Mouse (Mus musculus) intestine, embryonic 15.5 days (tissue): Measurements from ENCODE around the gene Pcolce. TPM values are rescaled to one million over a fixed set of nuclear protein-coding genes. Genes with fewer than 3 reads are reported as not detected.

Source experiments
- ATAC-seq: fragments of 200-750 bp; cut with Nextera tagmentation; 2 replicates; pipeline ENCODE4 v1.8.0; 2017; ENCODE audit warnings: moderate TSS enrichment, moderate library complexity
- H3K27ac ChIP-seq: fragments of 300-500 bp; sonication (generic); 2 replicates; pipeline ENCODE4 v1.5.1; 2015; ENCODE audit warnings: mild to moderate bottlenecking, inconsistent platforms
- H3K27me3 ChIP-seq: fragments of 300-500 bp; sonication (generic); replicated peaks from 2 replicates; pipeline ENCODE4 v1.6.1; 2015; ENCODE audit warnings: inconsistent platforms
- H3K36me3 ChIP-seq: fragments of 300-500 bp; sonication (generic); 2 replicates; pipeline ENCODE4 v1.6.1; 2015; ENCODE audit warnings: inconsistent platforms
- H3K4me1 ChIP-seq: fragments of 300-500 bp; sonication (generic); replicated peaks from 2 replicates; pipeline ENCODE4 v1.6.1; 2015; ENCODE audit warnings: inconsistent platforms
- H3K4me2 ChIP-seq: fragments of 300-500 bp; sonication (generic); replicated peaks from 2 replicates; pipeline ENCODE4 v1.6.1; 2015; ENCODE audit warnings: mild to moderate bottlenecking, inconsistent platforms
- H3K4me3 ChIP-seq: fragments of 300-500 bp; sonication (generic); replicated peaks from 2 replicates; pipeline ENCODE4 v1.5.1; 2015; ENCODE audit warnings: inconsistent platforms
- H3K9ac ChIP-seq: fragments of 300-500 bp; sonication (generic); 2 replicates; pipeline ENCODE4 v1.6.1; 2015; ENCODE audit warnings: inconsistent platforms
- H3K9me3 ChIP-seq: fragments of 300-500 bp; sonication (generic); 2 replicates; pipeline ENCODE4 v1.6.1; 2016; ENCODE audit warnings: inconsistent platforms
- WGBS: fragments of 180-500 bp; shearing (Covaris S2); methylation state at CpG from one replicate; pipeline ENCODE4 v1.1.7; 2015; 5-methylcytosine and 5-hydroxymethylcytosine counted together
- polyA plus RNA-seq: library from polyadenylated mRNA; unstranded; fragments of >200 nt; fragmentation: Nextera tagmentation; extraction: Ambion mirVana; gene quantifications from 2 replicates; pipeline ENCODE4 v1.2.1, GENCODE M21; 2015

Pcolce gene
- 103 and 109 TPM in 2 replicates for polyA plus RNA-seq

GRCm38 (mm10) chr5:137613550-137613949 lies at the start of gene Pcolce:
TSS of gene Pcolce (minus strand) at chr5:137613784.
- no peak within 1 kb of the TSS; the same call in 1 of the 2 replicates for H3K4me2 ChIP-seq
- H3K4me1 ChIP-seq = peaks cover 45% of the 10 kb centered on the region
- H3K9ac ChIP-seq = no peak within 1 kb of the TSS
- H3K36me3 ChIP-seq = no peaks in the 10 kb centered on the region
- H3K27me3 ChIP-seq = no peaks in the 10 kb centered on the region
- H3K4me3 ChIP-seq = no peak within 1 kb of the TSS
- whole genome bisulfite sequencing = 29% methylated on average over 11 of the region's 11 CpGs
- ATAC-seq = peak; percentile 77
- H3K27ac ChIP-seq = peak within 1 kb of the TSS; percentile 76
- no peaks in the 10 kb centered on the region for H3K9me3 ChIP-seq

GRCm38 (mm10) chr5:137663057-137663456 lies 49.5 kb upstream of the Pcolce start:
- Histone ChIP-seq H3K4me1 (peaks cover 10% of the 10 kb centered on the region), H3K27ac (no peak overlapping the region), H3K4me2 (peak overlapping the region; percentile 24), H3K9me3 (no peaks in the 10 kb centered on the region), H3K36me3 (peaks cover 17% of the 10 kb centered on the region; the same call in 1 of the 2 replicates), H3K9ac (no peak overlapping the region), H3K27me3 (no peaks in the 10 kb centered on the region), H3K4me3 (no peak overlapping the region)
- peak; percentile 67 for ATAC-seq
- 61% methylated on average over 9 of the region's 9 CpGs for WGBS

- WGBS = 81% methylated on average over 6 of the region's 6 CpGs
- Histone ChIP-seq H3K4me1 (peaks cover 10% of the 10 kb centered on the region), H3K4me3 (no peak overlapping the region), H3K4me2 (no peak overlapping the region), H3K27ac (no peak overlapping the region), H3K27me3 (no peaks in the 10 kb centered on the region), H3K9me3 (no peaks in the 10 kb centered on the region), H3K9ac (no peak overlapping the region), H3K36me3 (peaks cover 10% of the 10 kb centered on the region; the same call in 1 of the 2 replicates)
- ATAC-seq = no peak
These were observed 46.6 kb upstream of the Pcolce start for GRCm38 (mm10) chr5:137660064-137660688.

- Histone ChIP-seq H3K27me3 (no peaks in the 10 kb centered on the region), H3K4me3 (no peak overlapping the region), H3K9me3 (no peaks in the 10 kb centered on the region), H3K36me3 (peaks cover 12% of the 10 kb centered on the region; the same call in 1 of the 2 replicates), H3K4me1 (no peaks in the 10 kb centered on the region), H3K27ac (no peak overlapping the region), H3K4me2 (no peak overlapping the region), H3K9ac (no peak overlapping the region)
- peak; percentile 63 for ATAC-seq
- 22% methylated on average over 6 of the region's 6 CpGs for WGBS
These were observed 43.4 kb upstream of the Pcolce start for GRCm38 (mm10) chr5:137656977-137657376.

GRCm38 (mm10) chr5:137654746-137655145 lies 41.2 kb upstream of the Pcolce start:
- 73% methylated on average over 7 of the region's 7 CpGs for WGBS
- H3K9me3 ChIP-seq = no peaks in the 10 kb centered on the region
- no peak for ATAC-seq
- peaks cover 14% of the 10 kb centered on the region; the same call in 1 of the 2 replicates for H3K36me3 ChIP-seq
- H3K4me3 ChIP-seq = no peak overlapping the region
- no peak overlapping the region for H3K4me2 ChIP-seq
- H3K27me3 ChIP-seq = no peaks in the 10 kb centered on the region
- H3K9ac ChIP-seq = no peak overlapping the region
- no peak overlapping the region for H3K27ac ChIP-seq
- H3K4me1 ChIP-seq = peaks cover 13% of the 10 kb centered on the region

- Histone ChIP-seq H3K9ac (no peak overlapping the region), H3K4me1 (peaks cover 25% of the 10 kb centered on the region), H3K4me2 (no peak overlapping the region), H3K9me3 (no peaks in the 10 kb centered on the region), H3K36me3 (peaks cover 14% of the 10 kb centered on the region; the same call in 1 of the 2 replicates), H3K27me3 (no peaks in the 10 kb centered on the region), H3K4me3 (no peak overlapping the region), H3K27ac (no peak overlapping the region)
- ATAC-seq = no peak
- WGBS = 91% methylated on average over 10 of the region's 10 CpGs
These were observed 39.8 kb upstream of the Pcolce start for GRCm38 (mm10) chr5:137653366-137653765.

- Histone ChIP-seq H3K27ac (no peak overlapping the region), H3K9me3 (no peaks in the 10 kb centered on the region), H3K4me2 (no peak overlapping the region), H3K4me3 (no peak overlapping the region), H3K4me1 (peaks cover 33% of the 10 kb centered on the region), H3K27me3 (no peaks in the 10 kb centered on the region), H3K36me3 (peaks cover 14% of the 10 kb centered on the region; the same call in 1 of the 2 replicates), H3K9ac (no peak overlapping the region)
- ATAC-seq = peak; percentile 55
- 27% methylated on average over 3 of the region's 3 CpGs for WGBS
These were observed 38.9 kb upstream of the Pcolce start for GRCm38 (mm10) chr5:137652474-137652873.

GRCm38 (mm10) chr5:137649669-137650571 lies 36.3 kb upstream of the Pcolce start:
- Histone ChIP-seq H3K36me3 (peaks cover 10% of the 10 kb centered on the region; the same call in 1 of the 2 replicates), H3K4me3 (no peak overlapping the region), H3K27ac (peak overlapping the region; percentile 20; the same call in 1 of the 2 replicates), H3K9ac (0 out of 2 replicates have a peak overlapping the region, but pooled peaks have one; percentile 15), H3K4me1 (peaks cover 42% of the 10 kb centered on the region), H3K9me3 (no peaks in the 10 kb centered on the region), H3K4me2 (peak overlapping the region; percentile 38), H3K27me3 (peaks cover 10% of the 10 kb centered on the region)
- 10% methylated on average over 18 of the region's 18 CpGs for WGBS
- peak; percentile 56 for ATAC-seq

GRCm38 (mm10) chr5:137649251-137649650 lies 35.7 kb upstream of the Pcolce start:
- Histone ChIP-seq H3K27me3 (peaks cover 15% of the 10 kb centered on the region), H3K4me1 (peaks cover 43% of the 10 kb centered on the region), H3K9ac (no peak overlapping the region), H3K27ac (peak overlapping the region; percentile 6; the same call in 1 of the 2 replicates), H3K36me3 (peaks cover 10% of the 10 kb centered on the region; the same call in 1 of the 2 replicates), H3K4me3 (no peak overlapping the region), H3K4me2 (no peak overlapping the region), H3K9me3 (no peaks in the 10 kb centered on the region)
- no peak for ATAC-seq
- 36% methylated on average over 4 of the region's 4 CpGs for WGBS

- no peak for ATAC-seq
- Histone ChIP-seq H3K9ac (no peak overlapping the region), H3K4me2 (no peak overlapping the region), H3K27me3 (peaks cover 22% of the 10 kb centered on the region), H3K4me1 (peaks cover 43% of the 10 kb centered on the region), H3K27ac (no peak overlapping the region), H3K4me3 (no peak overlapping the region), H3K36me3 (peaks cover 8% of the 10 kb centered on the region; the same call in 1 of the 2 replicates), H3K9me3 (no peaks in the 10 kb centered on the region)
- 38% methylated on average over 9 of the region's 9 CpGs for WGBS
These were observed 34.4 kb upstream of the Pcolce start for GRCm38 (mm10) chr5:137647827-137648601.

GRCm38 (mm10) chr5:137645652-137646091 lies 32.1 kb upstream of the Pcolce start, which contains the start of gene Irs3:
TSS of gene Irs3 (minus strand) at chr5:137645714.
- peak within 1 kb of the TSS; percentile 65 for H3K4me2 ChIP-seq
- H3K4me3 ChIP-seq = peak within 1 kb of the TSS; percentile 33
- H3K9me3 ChIP-seq = no peaks in the 10 kb centered on the region
- H3K27ac ChIP-seq = no peak within 1 kb of the TSS
- H3K4me1 ChIP-seq = peaks cover 39% of the 10 kb centered on the region
- peaks cover 13% of the 10 kb centered on the region; the same call in 1 of the 2 replicates for H3K36me3 ChIP-seq
- peaks cover 22% of the 10 kb centered on the region for H3K27me3 ChIP-seq
- H3K9ac ChIP-seq = no peak within 1 kb of the TSS; the same call in 1 of the 2 replicates
- 30% methylated on average over 11 of the region's 11 CpGs for WGBS
- ATAC-seq = no peak
